Mouse (Mus musculus): ENCODE results near the gene Dnm2. TPM values are rescaled to one million over a fixed set of nuclear protein-coding genes. Genes with fewer than 3 reads are reported as not detected.
"Not testable (repeated sequence)": the region's sequence is repeated elsewhere in the genome, so short reads cannot be mapped to it uniquely, and the experiment has no call there.

Dnm2 gene
- total RNA-seq, 2 experiments from 2014 or later = 87.1 to 92.7 TPM

DNA sequence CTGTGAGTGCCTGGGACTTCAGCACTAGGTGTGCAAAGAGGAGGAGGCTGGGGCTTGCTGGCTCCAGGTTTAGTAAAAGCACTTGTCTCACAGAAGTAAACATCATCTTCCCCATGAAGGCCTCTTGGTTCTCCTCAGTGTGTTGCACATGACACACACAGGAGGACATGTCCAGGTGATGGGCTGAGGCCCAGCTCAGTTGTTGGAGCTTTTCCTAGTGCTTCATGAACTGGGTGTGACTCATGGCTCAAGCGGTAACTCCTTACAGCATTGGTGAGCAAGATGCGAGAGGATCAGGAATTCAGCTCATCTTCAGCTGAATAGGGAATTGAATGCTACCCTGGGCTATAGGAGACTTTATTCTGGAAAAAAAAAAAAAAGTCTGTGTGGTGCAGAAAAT lies 73.0 kb downstream of the Dnm2 start:
- intact Hi-C loops (cut with DNase I) = no loop called here
- DNase-seq = no peak

- no peak for DNase-seq
- intact Hi-C loops (cut with DNase I) = no loop called here
Measured at GRCm38 (mm10) chr9:21498284-21498902, 73.7 kb downstream of the Dnm2 start.

DNA sequence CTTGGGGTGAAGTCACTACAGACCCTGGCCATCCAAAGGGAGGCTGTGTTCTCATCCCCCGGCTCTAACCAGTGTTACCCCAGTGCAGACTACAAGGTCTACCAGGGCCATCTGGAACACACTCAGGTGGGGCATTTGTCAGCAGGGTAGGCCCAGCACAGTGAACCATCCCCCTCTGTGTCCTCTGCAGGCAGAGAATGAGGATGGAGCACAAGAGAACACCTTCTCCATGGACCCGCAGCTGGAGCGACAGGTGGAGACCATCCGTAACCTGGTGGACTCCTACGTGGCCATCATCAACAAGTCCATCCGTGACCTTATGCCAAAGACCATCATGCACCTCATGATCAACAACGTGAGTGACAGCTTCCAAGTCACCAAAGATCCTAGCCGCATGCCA lies 78.6 kb downstream of the Dnm2 start:
- intact Hi-C loops (cut with DNase I) = no loop called here
- DNase-seq = no peak

GRCm38 (mm10) chr9:21505767-21506166 lies 81.1 kb downstream of the Dnm2 start:
- intact Hi-C loops (cut with DNase I) = no loop called here
- DNase-seq = no peak

GRCm38 (mm10) chr9:21507753-21508430 lies 83.2 kb downstream of the Dnm2 start:
- peak; percentile 27 for DNase-seq
- intact Hi-C loops (cut with DNase I) = no loop called here

DNA sequence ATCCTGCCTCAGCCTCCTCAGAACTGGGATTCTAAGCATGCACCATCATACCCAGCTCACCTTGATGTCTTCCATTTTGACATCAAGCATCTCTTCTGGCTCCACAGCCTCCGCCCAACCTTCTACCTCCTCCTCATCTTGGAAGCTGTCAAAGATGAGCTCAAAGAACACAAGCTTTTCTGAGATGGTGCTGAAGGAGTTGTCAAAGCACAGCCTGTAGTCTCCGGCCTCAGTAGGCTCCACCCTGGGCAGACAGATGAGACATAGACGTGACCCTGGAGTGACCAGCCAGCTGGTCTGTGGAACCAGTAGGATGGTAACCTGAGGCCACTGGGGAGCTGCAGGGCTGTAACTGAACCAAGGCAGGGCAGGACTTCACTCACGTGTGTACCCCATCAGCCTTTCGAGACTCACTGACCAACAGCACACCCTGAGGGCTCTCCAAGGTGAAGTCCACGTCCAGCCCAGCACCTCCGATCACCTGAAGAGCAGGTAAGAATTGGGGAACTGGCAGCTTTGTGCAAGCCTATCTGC lies 84.2 kb downstream of the Dnm2 start:
- intact Hi-C loops (cut with DNase I) = no loop called here
- no peak for DNase-seq

- intact Hi-C loops (cut with DNase I) = no loop called here
- DNase-seq = peak; percentile 95
Measured at GRCm38 (mm10) chr9:21509772-21510688, 85.3 kb downstream of the Dnm2 start, which contains the start of gene Tmed1. Tmed1 (minus strand) TSS chr9:21510252.

DNA sequence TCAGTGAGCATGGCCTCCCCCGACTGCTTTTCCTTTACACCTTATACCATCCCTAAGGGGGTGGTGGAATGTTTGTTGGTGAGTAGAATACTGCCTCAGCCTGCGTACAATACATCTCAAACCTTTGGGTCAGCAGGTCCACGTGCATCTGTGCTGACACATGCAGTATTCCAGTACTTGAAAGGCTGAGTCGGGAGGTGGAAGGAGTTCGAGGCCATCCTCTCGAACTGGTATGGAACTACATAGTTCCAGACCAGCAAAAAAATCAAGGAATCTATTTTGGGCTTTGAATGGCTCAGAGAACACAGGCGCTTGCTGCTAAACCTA lies 85.9 kb downstream of the Dnm2 start:
- intact Hi-C loops (cut with DNase I) = no loop called here

GRCm38 (mm10) chr9:21511052-21511451 lies 86.3 kb downstream of the Dnm2 start:
- no peak for DNase-seq
- intact Hi-C loops (cut with DNase I) = no loop called here

More for the DNA sequence above, 85.9 kb downstream of the Dnm2 start:
- no peak for DNase-seq

- no peak for DNase-seq
- intact Hi-C loops (cut with DNase I) = no loop called here
Measured at GRCm38 (mm10) chr9:21513466-21513865, 88.8 kb downstream of the Dnm2 start.

DNA sequence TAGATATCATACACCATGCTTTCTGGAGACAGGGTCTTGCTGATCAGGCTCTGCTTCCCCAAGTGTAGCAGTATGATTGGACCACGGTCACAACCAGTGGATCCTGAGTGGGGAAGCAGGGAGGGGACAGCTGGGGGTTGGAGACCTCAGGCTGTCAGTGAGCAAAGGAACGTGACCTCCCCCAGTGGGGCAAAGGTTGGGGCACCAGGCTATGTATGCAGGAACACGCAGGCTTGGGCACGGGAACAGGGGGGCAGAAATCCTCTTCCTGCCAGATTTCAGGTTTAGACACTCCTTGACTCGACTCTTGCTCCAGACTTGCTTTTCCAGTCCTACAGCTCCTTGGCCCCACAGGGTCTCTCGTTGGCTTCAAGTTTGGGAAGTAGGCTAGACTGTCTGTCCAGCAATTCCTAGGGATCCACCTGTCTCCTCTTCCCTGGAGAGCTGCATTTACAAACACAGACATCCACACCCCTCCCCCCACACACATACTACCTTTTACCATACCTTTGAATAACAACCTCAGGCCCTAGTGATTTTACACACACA lies 93.3 kb downstream of the Dnm2 start:
- DNase-seq = no peak
- intact Hi-C loops (cut with DNase I) = no loop called here

- intact Hi-C loops (cut with DNase I); DNase-seq: not testable (repeated sequence)
Measured at GRCm38 (mm10) chr9:21518690-21519089, 94.0 kb downstream of the Dnm2 start.

GRCm38 (mm10) chr9:21525142-21525936 lies 100.6 kb downstream of the Dnm2 start:
- intact Hi-C loops (cut with DNase I) = no loop called here

GRCm38 (mm10) chr9:21525937-21526633 lies 101.4 kb downstream of the Dnm2 start, which contains the start of gene AB124611:
AB124611 (plus strand) TSS chr9:21526176.
- no peak for DNase-seq
- intact Hi-C loops (cut with DNase I) = no loop called here

More at GRCm38 (mm10) chr9:21525142-21525936, 100.6 kb downstream of the Dnm2 start:
- DNase-seq = no peak

DNA sequence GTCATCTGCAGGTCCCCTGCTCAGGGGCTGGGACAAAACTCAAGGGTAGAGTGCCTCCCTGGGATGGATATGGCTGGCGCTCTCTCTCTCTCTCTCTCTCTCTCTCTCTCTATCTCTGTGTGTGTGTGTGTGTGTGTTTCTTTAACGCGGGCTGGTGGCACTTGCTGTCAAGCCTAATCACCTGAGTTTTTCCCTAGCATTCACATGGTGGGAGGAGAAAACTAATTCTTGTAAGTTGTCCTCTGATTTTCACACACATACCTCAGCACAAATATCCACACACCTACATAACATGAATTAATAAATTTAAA lies 101.9 kb downstream of the Dnm2 start:
- DNase-seq = no peak
- intact Hi-C loops (cut with DNase I) = no loop called here

DNA sequence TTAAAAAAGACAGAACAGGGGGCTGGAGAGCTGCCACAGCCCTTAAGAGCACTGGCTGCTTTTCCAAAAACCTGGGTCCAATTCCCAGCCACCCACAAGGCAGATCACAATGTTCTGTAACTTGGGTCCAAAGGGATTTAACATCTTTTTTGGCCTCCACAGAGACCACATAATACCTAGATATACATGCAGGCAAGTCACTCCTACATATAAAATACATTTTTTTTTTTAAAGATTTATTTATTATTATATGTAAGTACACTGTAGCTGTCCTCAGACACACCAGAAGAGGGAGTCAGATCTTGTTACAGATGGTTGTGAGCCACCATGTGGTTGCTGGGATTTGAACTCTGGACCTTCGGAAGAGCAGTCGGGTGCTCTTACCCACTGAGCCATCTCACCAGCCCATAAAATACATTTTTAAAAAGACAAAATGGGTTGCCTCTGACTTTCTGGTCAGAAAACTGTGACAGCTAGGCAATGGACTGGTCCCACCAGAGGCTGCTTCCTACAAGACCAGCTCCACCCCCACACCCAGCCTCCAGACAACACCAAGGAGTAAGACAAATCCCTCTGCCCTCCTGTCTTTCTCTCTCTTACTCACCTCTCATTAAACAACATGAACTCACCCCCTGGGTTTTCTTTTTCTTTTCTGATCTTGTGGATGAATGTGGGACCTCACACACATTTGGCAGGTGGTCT lies 102.5 kb downstream of the Dnm2 start:
- no peak for DNase-seq
- intact Hi-C loops (cut with DNase I) = no loop called here

GRCm38 (mm10) chr9:21527917-21528324 lies 103.2 kb downstream of the Dnm2 start:
- intact Hi-C loops (cut with DNase I) = no loop called here
- DNase-seq = no peak

GRCm38 (mm10) chr9:21536501-21536900 lies 111.8 kb downstream of the Dnm2 start:
- intact Hi-C loops (cut with DNase I) = no loop called here
- DNase-seq = no peak

DNA sequence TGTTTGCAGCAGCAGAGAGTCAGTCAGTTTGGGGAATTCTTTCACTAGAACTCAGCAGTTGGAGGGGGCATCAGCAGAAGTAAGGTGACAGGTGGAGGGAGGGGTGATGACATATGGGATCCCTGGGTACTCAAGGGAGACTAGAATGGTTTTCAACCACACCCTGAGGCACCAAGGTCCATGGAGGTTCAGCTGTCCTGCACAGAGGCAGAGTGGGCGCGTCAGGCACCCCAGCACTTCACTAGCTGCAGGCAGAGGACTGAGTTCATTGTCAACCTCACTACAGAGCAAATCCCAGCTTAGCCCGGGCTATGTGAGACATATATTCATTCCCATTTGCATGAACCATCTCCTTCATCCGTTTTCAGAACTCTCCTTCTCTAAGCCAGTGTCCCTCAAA lies 112.3 kb downstream of the Dnm2 start:
- DNase-seq = no peak
- intact Hi-C loops (cut with DNase I) = no loop called here
